Mouse (Mus musculus) midbrain, embryonic 15.5 days (tissue): ENCODE results near the gene Aamp. TPM values are rescaled to one million over a fixed set of nuclear protein-coding genes. Genes with fewer than 3 reads are reported as not detected.

Experiments used
- ATAC-seq: fragments of 200-750 bp; cut with Nextera tagmentation; replicated peaks from 2 replicates; pipeline ENCODE4 v1.8.0; 2017; ENCODE audit warnings: moderate TSS enrichment
- H3K27ac ChIP-seq: fragments of 300-500 bp; sonication (generic); 2 replicates; pipeline ENCODE4 v1.5.1; 2015; ENCODE audit warnings: mild to moderate bottlenecking, inconsistent platforms
- H3K27me3 ChIP-seq: fragments of 300-500 bp; sonication (generic); replicated peaks from 2 replicates; pipeline ENCODE4 v1.6.1; 2015; ENCODE audit warnings: inconsistent platforms
- H3K36me3 ChIP-seq: fragments of 300-500 bp; sonication (generic); replicated peaks from 2 replicates; pipeline ENCODE4 v1.6.1; 2015; ENCODE audit warnings: inconsistent platforms
- H3K4me1 ChIP-seq: fragments of 300-500 bp; sonication (generic); 2 replicates; pipeline ENCODE4 v1.6.1; 2015; ENCODE audit warnings: inconsistent platforms
- H3K4me2 ChIP-seq: fragments of 300-500 bp; sonication (generic); 2 replicates; pipeline ENCODE4 v1.6.1; 2015; ENCODE audit warnings: inconsistent platforms, mild to moderate bottlenecking, moderate library complexity
- H3K4me3 ChIP-seq: fragments of 300-500 bp; sonication (generic); 2 replicates; pipeline ENCODE4 v1.5.1; 2015; ENCODE audit warnings: mild to moderate bottlenecking, inconsistent platforms
- H3K9ac ChIP-seq: fragments of 300-500 bp; sonication (generic); 2 replicates; pipeline ENCODE4 v1.6.1; 2015; ENCODE audit warnings: mild to moderate bottlenecking, inconsistent platforms
- H3K9me3 ChIP-seq: fragments of 300-500 bp; sonication (generic); 2 replicates; pipeline ENCODE4 v1.6.1; 2016; ENCODE audit warnings: inconsistent platforms
- WGBS: fragments of 180-500 bp; shearing (Covaris S2); methylation state at CpG from one replicate; pipeline ENCODE4 v1.1.7; 2015; ENCODE audit warnings: mixed read lengths; 5-methylcytosine and 5-hydroxymethylcytosine counted together
- polyA plus RNA-seq: library from polyadenylated mRNA; unstranded; fragments of >200 nt; fragmentation: Nextera tagmentation; extraction: Ambion mirVana; gene quantifications from 2 replicates; pipeline ENCODE4 v1.2.1, GENCODE M21; 2015

Gene Aamp
- polyA plus RNA-seq, 1 experiment from 2014 or later, result 217 TPM

- Histone ChIP-seq H3K4me3 (no peak overlapping the region), H3K27me3 (no peaks in the 10 kb centered on the region)
- ATAC-seq, result no peak
Observed at GRCm38 (mm10) chr1:74297269-74297668, 12.7 kb upstream of the Aamp start.

GRCm38 (mm10) chr1:74296477-74296876 is 11.9 kb upstream of the Aamp start:
- Histone ChIP-seq H3K27ac (peak overlapping the region; percentile 76), H3K9ac (no peak overlapping the region), H3K4me3 (no peak overlapping the region), H3K4me1 (peaks cover 16% of the 10 kb centered on the region), H3K27me3 (no peaks in the 10 kb centered on the region), H3K36me3 (0 out of 2 replicates have a peak, but pooled peaks cover 3% of the 10 kb centered on the region), H3K4me2 (no peak overlapping the region), H3K9me3 (no peaks in the 10 kb centered on the region)
- WGBS, result 72% methylated on average over 6 of the region's 6 CpGs
- no peak for ATAC-seq

More at GRCm38 (mm10) chr1:74297269-74297668, 12.7 kb upstream of the Aamp start:
- no peak overlapping the region for H3K9ac ChIP-seq
- H3K36me3 ChIP-seq, result 0 out of 2 replicates have a peak, but pooled peaks cover 3% of the 10 kb centered on the region
- H3K27ac ChIP-seq, result no peak overlapping the region
- H3K4me1 ChIP-seq, result peaks cover 16% of the 10 kb centered on the region
- no peak overlapping the region for H3K4me2 ChIP-seq
- H3K9me3 ChIP-seq, result no peaks in the 10 kb centered on the region
- WGBS, result 78% methylated on average over 3 of the region's 3 CpGs

- Histone ChIP-seq H3K36me3 (0 out of 2 replicates have a peak, but pooled peaks cover 3% of the 10 kb centered on the region), H3K27ac (peak overlapping the region; percentile 76), H3K27me3 (no peaks in the 10 kb centered on the region), H3K4me1 (peaks cover 16% of the 10 kb centered on the region), H3K9ac (no peak overlapping the region; the same call in 1 of the 2 replicates), H3K4me3 (no peak overlapping the region), H3K9me3 (no peaks in the 10 kb centered on the region), H3K4me2 (peak overlapping the region; percentile 10; the same call in 1 of the 2 replicates)
- ATAC-seq, result peak; percentile 83
- WGBS, result 18% methylated on average over 9 of the region's 9 CpGs
Observed at GRCm38 (mm10) chr1:74295456-74296171, 11.1 kb upstream of the Aamp start.

GRCm38 (mm10) chr1:74294733-74295455 is 10.4 kb upstream of the Aamp start:
- Histone ChIP-seq H3K9me3 (no peaks in the 10 kb centered on the region), H3K27me3 (no peaks in the 10 kb centered on the region), H3K4me1 (peaks cover 16% of the 10 kb centered on the region), H3K4me2 (no peak overlapping the region), H3K9ac (no peak overlapping the region), H3K27ac (peak overlapping the region; percentile 76), H3K36me3 (0 out of 2 replicates have a peak, but pooled peaks cover 3% of the 10 kb centered on the region), H3K4me3 (no peak overlapping the region)
- WGBS, result 90% methylated on average over 6 of the region's 6 CpGs
- peak; percentile 9; the same call in 1 of the 2 replicates for ATAC-seq

GRCm38 (mm10) chr1:74294090-74294643 is 9.6 kb upstream of the Aamp start:
- H3K9me3 ChIP-seq, result no peaks in the 10 kb centered on the region
- no peak overlapping the region for H3K4me3 ChIP-seq
- 94% methylated on average over 3 of the region's 3 CpGs for WGBS
- no peaks in the 10 kb centered on the region for H3K27me3 ChIP-seq
- H3K36me3 ChIP-seq, result 0 out of 2 replicates have a peak, but pooled peaks cover 3% of the 10 kb centered on the region
- no peak overlapping the region for H3K4me2 ChIP-seq
- no peak overlapping the region for H3K27ac ChIP-seq
- no peak overlapping the region for H3K9ac ChIP-seq
- ATAC-seq, result no peak
- peaks cover 16% of the 10 kb centered on the region for H3K4me1 ChIP-seq

- H3K27ac ChIP-seq, result no peak overlapping the region
Observed at GRCm38 (mm10) chr1:74293306-74293960, 8.9 kb upstream of the Aamp start.

GRCm38 (mm10) chr1:74292331-74293020 is 7.9 kb upstream of the Aamp start:
- WGBS, result 89% methylated on average over 11 of the region's 11 CpGs
- Histone ChIP-seq H3K4me1 (peaks cover 16% of the 10 kb centered on the region), H3K9ac (no peak overlapping the region), H3K9me3 (no peaks in the 10 kb centered on the region), H3K27ac (no peak overlapping the region), H3K36me3 (0 out of 2 replicates have a peak, but pooled peaks cover 3% of the 10 kb centered on the region), H3K27me3 (no peaks in the 10 kb centered on the region), H3K4me3 (no peak overlapping the region), H3K4me2 (no peak overlapping the region)
- ATAC-seq, result no peak

More at GRCm38 (mm10) chr1:74293306-74293960, 8.9 kb upstream of the Aamp start:
- Histone ChIP-seq H3K36me3 (0 out of 2 replicates have a peak, but pooled peaks cover 3% of the 10 kb centered on the region), H3K9ac (no peak overlapping the region), H3K4me3 (no peak overlapping the region), H3K4me2 (no peak overlapping the region), H3K4me1 (peaks cover 16% of the 10 kb centered on the region), H3K9me3 (no peaks in the 10 kb centered on the region), H3K27me3 (no peaks in the 10 kb centered on the region)
- 86% methylated on average over 8 of the region's 8 CpGs for WGBS
- ATAC-seq, result no peak

- Histone ChIP-seq H3K27me3 (no peaks in the 10 kb centered on the region), H3K4me1 (peaks cover 10% of the 10 kb centered on the region), H3K4me3 (no peak overlapping the region), H3K9me3 (no peaks in the 10 kb centered on the region), H3K4me2 (no peak overlapping the region), H3K9ac (no peak overlapping the region), H3K36me3 (0 out of 2 replicates have a peak, but pooled peaks cover 3% of the 10 kb centered on the region), H3K27ac (no peak overlapping the region)
- WGBS, result 88% methylated on average over 5 of the region's 5 CpGs
- no peak for ATAC-seq
Observed at GRCm38 (mm10) chr1:74290141-74290540, 5.6 kb upstream of the Aamp start.

GRCm38 (mm10) chr1:74289740-74290139 is 5.2 kb upstream of the Aamp start:
- Histone ChIP-seq H3K4me1 (peaks cover 8% of the 10 kb centered on the region), H3K27me3 (no peaks in the 10 kb centered on the region), H3K9ac (no peak overlapping the region), H3K36me3 (0 out of 2 replicates have a peak, but pooled peaks cover 3% of the 10 kb centered on the region), H3K4me2 (no peak overlapping the region), H3K27ac (no peak overlapping the region), H3K9me3 (no peaks in the 10 kb centered on the region), H3K4me3 (no peak overlapping the region)
- no peak for ATAC-seq
- WGBS, result 86% methylated on average over 2 of the region's 2 CpGs

GRCm38 (mm10) chr1:74289248-74289647 is 4.7 kb upstream of the Aamp start:
- H3K4me1 ChIP-seq, result peaks cover 8% of the 10 kb centered on the region
- no peak overlapping the region for H3K4me2 ChIP-seq
- no peaks in the 10 kb centered on the region for H3K27me3 ChIP-seq
- no peak for ATAC-seq
- WGBS, result 87% methylated on average over 9 of the region's 9 CpGs
- H3K9me3 ChIP-seq, result no peaks in the 10 kb centered on the region
- H3K4me3 ChIP-seq, result no peak overlapping the region
- H3K9ac ChIP-seq, result no peak overlapping the region
- H3K27ac ChIP-seq, result no peak overlapping the region
- 0 out of 2 replicates have a peak, but pooled peaks cover 3% of the 10 kb centered on the region for H3K36me3 ChIP-seq

- H3K9me3 ChIP-seq, result no peaks in the 10 kb centered on the region
- no peak for ATAC-seq
- 74% methylated on average over 4 of the region's 4 CpGs for WGBS
- H3K36me3 ChIP-seq, result no peaks in the 10 kb centered on the region
- no peak overlapping the region for H3K27ac ChIP-seq
- H3K4me1 ChIP-seq, result peaks cover 15% of the 10 kb centered on the region
- H3K4me2 ChIP-seq, result no peak overlapping the region
- H3K9ac ChIP-seq, result no peak overlapping the region
- no peak overlapping the region for H3K4me3 ChIP-seq
- no peaks in the 10 kb centered on the region for H3K27me3 ChIP-seq
Observed at GRCm38 (mm10) chr1:74288327-74288726, 3.8 kb upstream of the Aamp start.
